Mouse (Mus musculus): ENCODE measurements around the gene Rgl3.

DNA sequence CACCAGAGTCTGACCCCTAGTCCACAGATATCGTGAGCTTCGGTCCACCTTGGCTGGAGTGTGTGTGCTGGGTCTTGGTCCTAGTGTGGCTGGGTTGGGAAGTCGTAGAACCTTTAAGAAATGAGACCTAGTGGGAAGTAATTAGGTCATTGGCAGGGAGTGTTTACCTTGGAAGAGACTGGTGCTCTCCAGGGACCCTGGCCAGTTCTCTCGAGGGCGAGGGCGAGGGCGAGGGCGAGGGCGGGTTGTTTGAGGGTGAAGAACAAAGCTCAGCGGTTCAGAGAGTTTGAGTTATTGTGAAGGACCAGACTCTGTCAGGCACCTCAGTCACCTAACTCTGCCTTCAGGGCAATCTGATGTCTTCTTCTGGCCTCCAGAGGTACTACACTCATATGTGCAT lies 48.6 kb upstream of the Rgl3 start:
- no peak for TF ChIP-seq CTCF (IDR thresholded peaks at IDR 0.05; ENCODE audit: borderline replicate concordance, insufficient read depth, low read length)
- no peak for TF ChIP-seq POLR2A (IDR thresholded peaks at IDR 0.05; ENCODE audit: low read depth, low read length)
